Mouse (Mus musculus) testis, adult 2 months (tissue): ENCODE measurements around the gene Bach1. TPM values are rescaled to one million over a fixed set of nuclear protein-coding genes. Genes with fewer than 3 reads are reported as not detected.

Source experiments
- H3K27ac ChIP-seq: fragments of 200-500 bp; 2 replicates; pipeline ENCODE4 v1.5.1; 2012; ENCODE audit warnings: low read depth, low read length; ENCODE audit not compliant: control insufficient read depth, insufficient read depth
- H3K27me3 ChIP-seq: fragments of 200-500 bp; 2 replicates; pipeline ENCODE4 v1.6.1; 2012; ENCODE audit warnings: mild to moderate bottlenecking, low read length, moderate library complexity; ENCODE audit not compliant: control insufficient read depth, insufficient read depth
- H3K36me3 ChIP-seq: fragments of 200-500 bp; 2 replicates; pipeline ENCODE4 v1.6.1; 2012; ENCODE audit warnings: mild to moderate bottlenecking, low read length; ENCODE audit not compliant: control insufficient read depth, insufficient read depth
- H3K4me1 ChIP-seq: fragments of 200-500 bp; 2 replicates; pipeline ENCODE4 v1.6.1; 2012; ENCODE audit warnings: low read length; ENCODE audit not compliant: control insufficient read depth, insufficient read depth
- H3K4me3 ChIP-seq: fragments of 200-500 bp; 2 replicates; pipeline ENCODE4 v1.5.1; 2012; ENCODE audit warnings: low read depth, mild to moderate bottlenecking, low read length, moderate library complexity, mixed read lengths; ENCODE audit not compliant: control insufficient read depth
- CTCF ChIP-seq: fragments of 200-500 bp; IDR thresholded peaks from 2 replicates; pipeline ENCODE4 v1.5.1; 2012; ENCODE audit warnings: low read depth, mild to moderate bottlenecking, inconsistent platforms, low read length, moderate library complexity; ENCODE audit not compliant: control insufficient read depth, insufficient read depth, insufficient replicate concordance
- POLR2A ChIP-seq: fragments of 200-500 bp; IDR thresholded peaks from 2 replicates; pipeline ENCODE4 v1.6.1; 2012; ENCODE audit warnings: low read depth, mild to moderate bottlenecking, inconsistent platforms, low read length, moderate library complexity; ENCODE audit not compliant: control insufficient read depth
- polyA plus RNA-seq: library from polyadenylated mRNA; depleted of rRNA; stranded (reverse); fragments of >200 nt; gene quantifications from 2 replicates; pipeline ENCODE4 v1.2.3, GENCODE M21; 2012

Bach1 gene
- polyA plus RNA-seq, 1 experiment: 1.0 TPM

GRCm38 (mm10) chr16:87691102-87691501, 7.6 kb upstream of the Bach1 start:
- no peak for TF ChIP-seq CTCF
- TF ChIP-seq POLR2A: no peak
- H3K36me3 ChIP-seq: no peaks in the 10 kb centered on the region
- no peaks in the 10 kb centered on the region for H3K4me1 ChIP-seq
- H3K27ac ChIP-seq: no peak overlapping the region
- no peak overlapping the region for H3K4me3 ChIP-seq
- H3K27me3 ChIP-seq: no peaks in the 10 kb centered on the region

GRCm38 (mm10) chr16:87692591-87692990, 6.2 kb upstream of the Bach1 start:
- Histone ChIP-seq H3K4me3 (no peak overlapping the region), H3K4me1 (no peaks in the 10 kb centered on the region), H3K27ac (no peak overlapping the region), H3K36me3 (no peaks in the 10 kb centered on the region), H3K27me3 (no peaks in the 10 kb centered on the region)
- TF ChIP-seq CTCF (no peak), POLR2A (no peak)

GRCm38 (mm10) chr16:87697707-87698365, 909 bp upstream of the Bach1 start:
- Histone ChIP-seq H3K36me3 (no peaks in the 10 kb centered on the region), H3K4me3 (no peak overlapping the region; the same call in 1 of the 2 replicates), H3K27ac (no peak overlapping the region), H3K4me1 (peaks cover 12% of the 10 kb centered on the region), H3K27me3 (no peaks in the 10 kb centered on the region)
- no peak for TF ChIP-seq POLR2A
- no peak for TF ChIP-seq CTCF

GRCm38 (mm10) chr16:87699306-87699692, 554 bp downstream of the Bach1 start:
- Histone ChIP-seq H3K36me3 (no peaks in the 10 kb centered on the region), H3K27ac (peak overlapping the region; percentile 69), H3K27me3 (no peaks in the 10 kb centered on the region), H3K4me1 (peaks cover 12% of the 10 kb centered on the region), H3K4me3 (peak overlapping the region; percentile 90)
- TF ChIP-seq CTCF (no peak), POLR2A (no peak)

GRCm38 (mm10) chr16:87699693-87700394, 1.1 kb downstream of the Bach1 start:
- H3K4me3 ChIP-seq: peak overlapping the region; percentile 90
- H3K4me1 ChIP-seq: peaks cover 12% of the 10 kb centered on the region
- H3K27me3 ChIP-seq: no peaks in the 10 kb centered on the region
- H3K27ac ChIP-seq: no peak overlapping the region
- H3K36me3 ChIP-seq: no peaks in the 10 kb centered on the region
- no peak for TF ChIP-seq POLR2A
- TF ChIP-seq CTCF: no peak

GRCm38 (mm10) chr16:87700395-87700765, 1.6 kb downstream of the Bach1 start:
- H3K27ac ChIP-seq: no peak overlapping the region
- peaks cover 12% of the 10 kb centered on the region for H3K4me1 ChIP-seq
- TF ChIP-seq POLR2A: no peak
- no peak for TF ChIP-seq CTCF

GRCm38 (mm10) chr16:87701891-87702290, 3.1 kb downstream of the Bach1 start:
- Histone ChIP-seq H3K27me3 (no peaks in the 10 kb centered on the region), H3K27ac (no peak overlapping the region), H3K36me3 (no peaks in the 10 kb centered on the region), H3K4me3 (no peak overlapping the region), H3K4me1 (peaks cover 12% of the 10 kb centered on the region)
- TF ChIP-seq POLR2A: no peak
- no peak for TF ChIP-seq CTCF

More at GRCm38 (mm10) chr16:87700395-87700765, 1.6 kb downstream of the Bach1 start:
- Histone ChIP-seq H3K36me3 (no peaks in the 10 kb centered on the region), H3K4me3 (no peak overlapping the region), H3K27me3 (no peaks in the 10 kb centered on the region)
